Mouse (Mus musculus) right cerebral cortex, postnatal 4 days (tissue): Measurements from ENCODE around the gene Sptbn4.
A peak's percentile ranks its signal among the peaks of the same experiment; 100 is the strongest.

Experiments used
- DNase-seq: peaks from one replicate; pipeline ENCODE4 v3.0.0-alpha.2; 2022

The Sptbn4 gene

GRCm38 (mm10) chr7:27322291-27322690 lies 125.2 kb downstream of the Sptbn4 start:
- no peak for DNase-seq

- no peak for DNase-seq
Observed at GRCm38 (mm10) chr7:27319411-27319810, 128.1 kb downstream of the Sptbn4 start.

GRCm38 (mm10) chr7:27315958-27316357 lies 131.5 kb downstream of the Sptbn4 start:
- DNase-seq: no peak

- DNase-seq: no peak
Observed at GRCm38 (mm10) chr7:27314393-27314792, 133.1 kb downstream of the Sptbn4 start.

GRCm38 (mm10) chr7:27311651-27312284 lies 135.7 kb downstream of the Sptbn4 start:
- no peak for DNase-seq

- DNase-seq: no peak
Observed at GRCm38 (mm10) chr7:27310996-27311535, 136.4 kb downstream of the Sptbn4 start.

- DNase-seq: peak; percentile 51
Observed at GRCm38 (mm10) chr7:27310306-27310705, 137.2 kb downstream of the Sptbn4 start.

- no peak for DNase-seq
Observed at GRCm38 (mm10) chr7:27309832-27310231, 137.7 kb downstream of the Sptbn4 start.

GRCm38 (mm10) chr7:27308821-27309549 lies 138.5 kb downstream of the Sptbn4 start:
- no peak for DNase-seq

GRCm38 (mm10) chr7:27307551-27307950 lies 139.9 kb downstream of the Sptbn4 start:
- DNase-seq: no peak
